Mouse (Mus musculus) neural tube, embryonic 10.5 days (tissue): ENCODE data around the gene Gm45062.

Experiments used
- DNase-seq: peaks from one replicate; pipeline ENCODE4 v3.0.0-alpha.2; 2017; ENCODE audit warnings: low spot score; ENCODE audit errors: extremely low spot score

Gm45062 gene

DNA sequence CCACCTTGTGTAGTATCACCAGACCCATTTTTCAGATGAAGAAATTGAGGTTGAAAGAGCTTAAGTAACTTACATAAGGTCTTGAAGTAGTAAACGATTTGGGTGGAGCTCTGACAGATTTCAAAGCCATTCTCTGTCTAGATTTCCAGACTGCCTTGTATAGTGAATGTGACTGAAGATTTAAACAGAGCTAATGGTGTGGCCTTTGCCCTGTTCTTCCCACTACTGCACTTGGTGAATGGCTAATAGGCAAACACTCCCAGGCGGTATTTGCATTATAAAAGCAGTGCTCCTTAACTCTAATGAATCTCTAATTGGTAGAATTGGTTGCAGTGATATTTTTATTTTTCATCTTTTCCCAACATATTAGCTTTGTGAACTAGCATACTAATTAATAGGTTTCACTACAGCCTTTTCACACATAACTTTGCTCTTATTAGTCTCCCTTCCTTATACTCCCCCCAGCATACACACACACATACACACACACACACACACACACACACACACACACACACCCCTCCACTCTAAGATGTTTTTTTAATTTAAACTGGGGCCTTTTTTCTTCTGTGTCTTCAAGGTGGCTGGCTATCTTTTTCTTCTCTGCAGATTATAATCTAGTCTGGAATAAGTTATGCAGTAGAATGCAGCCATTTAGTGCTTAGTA lies 109.1 kb downstream of the Gm45062 start:
- DNase-seq = no peak

DNA sequence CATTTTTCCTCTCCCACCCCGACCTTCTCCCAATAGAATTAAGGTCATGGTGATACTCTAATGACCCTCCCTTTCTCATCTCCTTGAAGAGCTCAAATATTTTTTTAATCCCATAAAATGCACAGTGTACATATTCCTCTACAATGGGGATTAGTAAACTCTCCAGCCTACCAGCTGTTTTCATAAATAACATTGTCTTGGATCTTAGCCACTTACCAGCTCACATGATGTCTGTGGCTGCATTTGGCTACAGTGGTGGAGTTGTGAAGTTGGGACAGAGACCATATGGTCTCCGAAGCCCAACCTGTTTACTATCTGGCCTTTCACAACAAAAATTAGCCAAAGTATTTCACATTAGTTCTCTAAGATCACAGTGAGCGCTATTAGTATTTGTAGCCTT lies 111.4 kb downstream of the Gm45062 start:
- DNase-seq = no peak

DNA sequence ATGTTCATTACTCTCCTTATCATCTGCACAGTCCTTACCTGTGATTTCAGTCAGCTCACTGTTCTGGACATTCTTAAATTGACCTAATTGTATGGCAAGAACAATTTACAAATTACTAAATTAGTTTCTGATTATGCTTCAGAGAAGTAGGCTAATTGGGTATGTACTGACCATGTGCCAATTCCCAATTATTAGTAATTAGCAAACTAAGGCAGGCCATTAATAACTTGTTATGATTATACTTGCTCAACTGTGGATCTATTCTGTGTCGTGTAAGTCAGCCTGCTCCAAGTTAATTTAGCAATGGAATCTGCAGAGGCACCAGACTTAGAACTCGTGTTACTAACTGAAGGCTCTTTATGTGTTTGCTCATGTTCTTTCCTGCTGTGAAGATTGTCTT lies 113.8 kb downstream of the Gm45062 start:
- no peak for DNase-seq

GRCm38 (mm10) chr6:8373851-8374250 lies 114.6 kb downstream of the Gm45062 start:
- no peak for DNase-seq

DNA sequence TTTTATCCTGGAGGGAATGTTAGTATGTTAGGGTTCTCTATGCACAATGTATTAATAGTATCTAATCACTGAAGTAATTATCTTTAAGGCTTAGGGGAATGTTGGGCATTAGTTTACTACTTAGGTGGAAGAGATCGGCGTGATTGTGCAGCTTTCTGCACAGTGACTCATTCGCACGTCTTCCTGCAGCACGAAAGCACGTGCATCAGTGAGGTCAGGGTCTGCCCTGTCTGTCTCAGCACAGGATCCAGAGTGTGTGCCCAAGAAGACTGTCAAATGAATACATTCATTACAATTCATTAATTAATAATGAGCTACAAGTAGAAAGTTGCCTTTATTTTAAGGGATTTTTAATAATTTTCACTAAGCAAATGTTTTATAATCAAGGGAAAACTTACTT lies 115.0 kb downstream of the Gm45062 start:
- no peak for DNase-seq

GRCm38 (mm10) chr6:8374712-8375111 lies 115.5 kb downstream of the Gm45062 start:
- no peak for DNase-seq

DNA sequence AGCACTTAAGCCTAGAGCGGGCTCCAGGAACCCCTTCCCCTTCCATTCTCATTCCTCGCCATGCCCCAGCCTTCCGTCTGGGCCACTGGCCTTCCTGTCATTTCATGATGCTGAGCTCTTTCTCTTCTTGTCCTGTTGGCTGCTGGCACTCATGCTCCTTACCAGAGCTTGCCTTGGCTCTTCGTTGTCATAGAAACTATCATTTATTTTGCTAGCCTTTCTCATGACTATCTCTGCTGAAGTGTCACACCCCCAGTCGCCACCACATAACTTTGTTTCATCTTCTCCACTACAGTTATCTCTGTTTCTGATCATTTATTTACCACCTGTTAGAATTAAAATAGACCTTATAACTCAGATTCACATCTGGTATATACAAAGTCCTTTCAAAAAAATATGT lies 117.1 kb downstream of the Gm45062 start:
- DNase-seq = no peak

- no peak for DNase-seq
Measured at GRCm38 (mm10) chr6:8377667-8378066, 118.4 kb downstream of the Gm45062 start.

GRCm38 (mm10) chr6:8389307-8389706 lies 130.1 kb downstream of the Gm45062 start:
- DNase-seq = no peak

- no peak for DNase-seq
Measured at GRCm38 (mm10) chr6:8390296-8390695, 131.0 kb downstream of the Gm45062 start.

GRCm38 (mm10) chr6:8390935-8391334 lies 131.7 kb downstream of the Gm45062 start:
- DNase-seq = no peak

GRCm38 (mm10) chr6:8393029-8393428 lies 133.8 kb downstream of the Gm45062 start:
- no peak for DNase-seq

GRCm38 (mm10) chr6:8394044-8394443 lies 134.8 kb downstream of the Gm45062 start:
- no peak for DNase-seq

DNA sequence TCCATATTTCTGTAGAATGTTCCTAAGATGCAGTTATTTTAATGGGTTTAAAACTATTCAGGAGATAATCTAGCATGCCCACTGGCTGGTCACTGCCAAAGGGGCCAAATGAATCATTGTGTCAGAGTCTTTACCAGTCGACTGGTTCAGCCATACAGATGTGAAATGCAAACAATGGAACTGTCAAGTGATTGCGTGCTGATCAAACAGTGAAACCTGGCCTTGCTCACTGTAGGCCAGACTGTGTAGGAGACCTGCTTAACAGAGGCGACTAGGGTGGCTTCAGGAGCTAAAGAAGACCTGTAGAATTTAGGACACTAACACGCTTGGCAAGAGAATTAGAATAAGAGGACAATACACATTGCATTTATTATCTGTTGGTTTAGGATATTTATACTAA lies 135.8 kb downstream of the Gm45062 start:
- no peak for DNase-seq

- DNase-seq = no peak
Measured at GRCm38 (mm10) chr6:8397252-8397651, 138.0 kb downstream of the Gm45062 start.

- no peak for DNase-seq
Measured at GRCm38 (mm10) chr6:8399710-8400109, 140.5 kb downstream of the Gm45062 start.

DNA sequence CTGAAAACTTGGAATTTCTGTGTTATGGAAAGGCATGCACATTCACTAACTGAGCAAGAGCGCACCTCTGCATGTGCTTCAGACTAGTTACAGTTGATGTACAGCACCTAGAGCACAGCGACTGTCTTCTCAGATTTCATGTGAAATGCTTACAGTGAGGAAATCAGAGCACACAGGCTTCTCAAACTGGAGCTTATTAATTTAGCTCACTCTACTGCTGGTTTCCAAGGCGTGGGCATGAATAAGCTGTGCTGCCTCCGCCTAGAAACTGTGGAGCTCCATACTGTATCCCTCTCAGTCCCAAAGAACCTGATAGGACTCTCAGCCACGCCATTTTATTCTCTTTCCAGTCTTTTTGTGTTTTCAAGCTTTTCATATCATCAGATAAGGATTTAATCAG lies 143.9 kb downstream of the Gm45062 start:
- DNase-seq = no peak

GRCm38 (mm10) chr6:8405844-8406243 lies 146.6 kb downstream of the Gm45062 start:
- no peak for DNase-seq

GRCm38 (mm10) chr6:8408332-8408731 lies 149.1 kb downstream of the Gm45062 start:
- DNase-seq = no peak

- DNase-seq = no peak
Measured at GRCm38 (mm10) chr6:8409865-8410264, 150.6 kb downstream of the Gm45062 start.

- DNase-seq = no peak
Measured at GRCm38 (mm10) chr6:8412845-8413598, 153.8 kb downstream of the Gm45062 start.

- no peak for DNase-seq
Measured at GRCm38 (mm10) chr6:8414020-8414419, 154.8 kb downstream of the Gm45062 start.

- no peak for DNase-seq
Measured at GRCm38 (mm10) chr6:8415823-8416222, 156.6 kb downstream of the Gm45062 start.
